Mouse (Mus musculus) liver, postnatal 0 days (tissue): ENCODE measurements around the gene Arfgef2.

Experiments used
- CTCF ChIP-seq: sonication (generic); IDR thresholded peaks from 2 replicates; pipeline ENCODE4 v1.5.1; 2016; ENCODE audit warnings: antibody characterized with exemption, low read depth
- EP300 ChIP-seq: IDR thresholded peaks from 2 replicates; pipeline ENCODE4 v1.6.1; 2016; ENCODE audit warnings: antibody characterized with exemption, low read depth, mild to moderate bottlenecking

GRCm38 (mm10) chr2:166909729-166910128, 104.3 kb downstream of the Arfgef2 start:
- TF ChIP-seq CTCF (no peak), EP300 (no peak)
